Mouse (Mus musculus) right cerebral cortex, postnatal 14 days (tissue): ENCODE results near the gene Mcm6.
A peak's percentile ranks its signal among the peaks of the same experiment; 100 is the strongest.
"Not testable (repeated sequence)": the region's sequence is repeated elsewhere in the genome, so short reads cannot be mapped to it uniquely, and the experiment has no call there.

ENCODE experiments used
- DNase-seq: peaks from one replicate; pipeline ENCODE4 v3.0.0; 2022

Gene Mcm6

GRCm38 (mm10) chr1:128328218-128328617, 31.2 kb downstream of the Mcm6 start, which contains the start of gene Lct:
Gene Lct, minus strand, starts transcription at chr1:128328318.
- no peak for DNase-seq

- no peak for DNase-seq
Observed at GRCm38 (mm10) chr1:128327165-128327564, 32.3 kb downstream of the Mcm6 start.

GRCm38 (mm10) chr1:128324776-128325175, 34.7 kb downstream of the Mcm6 start:
- no peak for DNase-seq

- DNase-seq: no peak
Observed at GRCm38 (mm10) chr1:128323026-128323643, 36.3 kb downstream of the Mcm6 start.

GRCm38 (mm10) chr1:128319266-128319665, 40.2 kb downstream of the Mcm6 start:
- not testable (repeated sequence) for DNase-seq

- DNase-seq: no peak
Observed at GRCm38 (mm10) chr1:128314665-128315064, 44.8 kb downstream of the Mcm6 start.

GRCm38 (mm10) chr1:128309043-128309442, 50.4 kb downstream of the Mcm6 start:
- no peak for DNase-seq

GRCm38 (mm10) chr1:128303900-128304299, 55.6 kb downstream of the Mcm6 start:
- DNase-seq: peak; percentile 15

GRCm38 (mm10) chr1:128295717-128296528, 63.5 kb downstream of the Mcm6 start:
- no peak for DNase-seq

GRCm38 (mm10) chr1:128295296-128295695, 64.2 kb downstream of the Mcm6 start:
- DNase-seq: no peak

- no peak for DNase-seq
Observed at GRCm38 (mm10) chr1:128293524-128293923, 65.9 kb downstream of the Mcm6 start.

- no peak for DNase-seq
Observed at GRCm38 (mm10) chr1:128290295-128290694, 69.2 kb downstream of the Mcm6 start.

GRCm38 (mm10) chr1:128285136-128285535, 74.3 kb downstream of the Mcm6 start:
- no peak for DNase-seq

GRCm38 (mm10) chr1:128284157-128284690, 75.2 kb downstream of the Mcm6 start:
- no peak for DNase-seq

- no peak for DNase-seq
Observed at GRCm38 (mm10) chr1:128282924-128283323, 76.5 kb downstream of the Mcm6 start.

- no peak for DNase-seq
Observed at GRCm38 (mm10) chr1:128281753-128282152, 77.7 kb downstream of the Mcm6 start.
